Mouse (Mus musculus) CH12.LX (cell line): ENCODE measurements around the gene Gm15155. TPM values are rescaled to one million over a fixed set of nuclear protein-coding genes. Genes with fewer than 3 reads are reported as not detected.

Experiments
- DNase-seq: peaks from one replicate; pipeline ENCODE4 v3.0.0-alpha.2; 2013; ENCODE audit errors: extremely low read depth
- H3K27ac ChIP-seq: 2 replicates; pipeline ENCODE4 v1.5.1; 2012; ENCODE audit warnings: low read depth, mild to moderate bottlenecking, control low read depth, moderate library complexity; ENCODE audit not compliant: insufficient read depth
- H3K27me3 ChIP-seq: replicated peaks from 2 replicates; pipeline ENCODE3; 2012; ENCODE audit warnings: inconsistent platforms
- H3K36me3 ChIP-seq, 2 experiments: replicated peaks in 1 of 2; 2 replicates each; pipeline versions ENCODE3 to v1.6.1; 2012; ENCODE audit warnings: inconsistent platforms in 1 of 2, low read length in 1 of 2, mild to moderate bottlenecking in 1 of 2, mixed read lengths in 1 of 2, moderate library complexity in 1 of 2; ENCODE audit not compliant: control insufficient read depth in 1 of 2, insufficient read depth in 1 of 2
- H3K4me1 ChIP-seq, 2 experiments: 2 replicates each; pipeline ENCODE4 v1.6.1; 2012; ENCODE audit warnings: inconsistent platforms in 1 of 2, moderate library complexity in 1 of 2; ENCODE audit not compliant: insufficient read depth in 2 of 2, control insufficient read depth in 1 of 2
- H3K4me2 ChIP-seq: 2 replicates; pipeline ENCODE4 v1.6.1; 2012; ENCODE audit warnings: low read depth, mild to moderate bottlenecking, control low read depth; ENCODE audit not compliant: poor library complexity, insufficient read depth, severe bottlenecking
- H3K4me3 ChIP-seq, 3 experiments: fragments of 150-350 bp in 1 of 3; sonication (generic) in 1 of 3; replicated peaks in 1 of 3; 2 replicates each; pipeline versions ENCODE3 to v1.5.1; 2011 to 2012; ENCODE audit warnings: low read depth in 2 of 3, low read length in 2 of 3, mild to moderate bottlenecking in 2 of 3, moderate library complexity in 2 of 3, control low read depth in 1 of 3, improper control_type of control experiment in 1 of 3, inconsistent platforms in 1 of 3, mixed read lengths in 1 of 3; ENCODE audit not compliant: poor library complexity in 1 of 3
- H3K79me2 ChIP-seq: replicated peaks from 2 replicates; pipeline ENCODE4 v1.6.1; 2012; ENCODE audit warnings: mild to moderate bottlenecking, moderate library complexity; ENCODE audit not compliant: control insufficient read depth, poor library complexity, insufficient read depth, severe bottlenecking; ENCODE audit errors: extremely low read depth
- H3K9ac ChIP-seq: 2 replicates; pipeline ENCODE4 v1.6.1; 2012; ENCODE audit warnings: low read depth, mild to moderate bottlenecking, control low read depth, moderate library complexity; ENCODE audit not compliant: insufficient read depth
- H3K9me3 ChIP-seq: replicated peaks from 2 replicates; pipeline ENCODE3; 2012; ENCODE audit warnings: low read length, inconsistent platforms, mixed read lengths
- BHLHE40 ChIP-seq: IDR thresholded peaks from 2 replicates; pipeline ENCODE4 v1.6.1; 2011; ENCODE audit warnings: mild to moderate bottlenecking, low read depth, low read length, improper control_type of control experiment
- E2F4 ChIP-seq: IDR thresholded peaks from 2 replicates; pipeline ENCODE4 v1.6.1; 2011; ENCODE audit warnings: low read depth, low read length, improper control_type of control experiment; ENCODE audit not compliant: insufficient replicate concordance
- EP300 ChIP-seq: IDR thresholded peaks from 2 replicates; pipeline ENCODE4 v1.6.1; 2011; ENCODE audit warnings: low read length, improper control_type of control experiment
- ETS1 ChIP-seq: conservative IDR thresholded peaks from 2 replicates; pipeline ENCODE4 v1.6.1; 2012; ENCODE audit warnings: low read depth, mild to moderate bottlenecking, inconsistent platforms, low read length, improper control_type of control experiment, moderate library complexity
- HCFC1 ChIP-seq: IDR thresholded peaks from 2 replicates; pipeline ENCODE4 v1.6.1; 2012; ENCODE audit warnings: low read depth, mild to moderate bottlenecking, inconsistent platforms, low read length, improper control_type of control experiment
- IRF4 ChIP-seq: IDR thresholded peaks from 2 replicates; pipeline ENCODE4 v1.6.1; 2014; ENCODE audit warnings: low read depth, mild to moderate bottlenecking, inconsistent platforms, low read length, improper control_type of control experiment
- JUN ChIP-seq: IDR thresholded peaks from 2 replicates; pipeline ENCODE4 v1.6.1; 2011; ENCODE audit warnings: low read depth, mild to moderate bottlenecking, low read length, improper control_type of control experiment, moderate library complexity; ENCODE audit not compliant: insufficient read depth
- MEF2A ChIP-seq: IDR thresholded peaks from 2 replicates; pipeline ENCODE4 v1.6.1; 2014; ENCODE audit warnings: low read depth, mild to moderate bottlenecking, inconsistent platforms, low read length, improper control_type of control experiment, borderline replicate concordance
- MXI1 ChIP-seq: IDR thresholded peaks from 2 replicates; pipeline ENCODE4 v1.6.1; 2011; ENCODE audit warnings: mild to moderate bottlenecking, low read depth, low read length, improper control_type of control experiment
- MYC ChIP-seq: IDR thresholded peaks from 2 replicates; pipeline ENCODE4 v1.6.1; 2011; ENCODE audit warnings: low read depth, mild to moderate bottlenecking, improper control_type of control experiment, low read length
- UBTF ChIP-seq: IDR thresholded peaks from 2 replicates; pipeline ENCODE4 v1.6.1; 2012; ENCODE audit warnings: low read depth, mild to moderate bottlenecking, inconsistent platforms, low read length, improper control_type of control experiment, moderate library complexity
- USF2 ChIP-seq: conservative IDR thresholded peaks from 2 replicates; pipeline ENCODE4 v1.6.1; 2011; ENCODE audit warnings: low read depth, low read length, improper control_type of control experiment
- ZMIZ1 ChIP-seq: IDR thresholded peaks from 2 replicates; pipeline ENCODE4 v1.6.1; 2012; ENCODE audit warnings: low read depth, mild to moderate bottlenecking, inconsistent platforms, low read length, improper control_type of control experiment
- ZNF384 ChIP-seq: IDR thresholded peaks from 2 replicates; pipeline ENCODE4 v1.6.1; 2012; ENCODE audit warnings: low read depth, low read length, improper control_type of control experiment, inconsistent platforms
- dilution Hi-C: fragments of 300-500 bp; cut with MboI; formaldehyde crosslinking; loops from 2 replicates; pipeline ENCODE4 v1.14.3; 2020; ENCODE audit warnings: low sequenced_read_pairs; ENCODE audit not compliant: extremely low pct_unique_long_range_greater_than_20kb, extremely low pct_ligation_motif_present
- in situ Hi-C: fragments of 300-500 bp; cut with MboI; formaldehyde crosslinking; loops from 3 replicates; pipeline ENCODE4 v1.14.3; 2019; ENCODE audit warnings: low sequenced_read_pairs, low pct_ligation_motif_present, low pct_unique_long_range_greater_than_20kb, mixed read lengths
- polyA plus RNA-seq: library from polyadenylated mRNA; unstranded; fragments of >175 nt; gene quantifications from 2 replicates; pipeline ENCODE4 v1.2.1, GENCODE M21; 2012; ENCODE audit warnings: low read depth; ENCODE audit not compliant: insufficient read length
- total RNA-seq, 2 experiments: library from RNA; depleted of rRNA; stranded (reverse); fragments of 300-350 nt in 1 of 2; fragments of >200 nt in 1 of 2; gene quantifications; 2 replicates each; pipeline ENCODE4 v1.2.3; 2012 to 2014

Gene Gm15155
- total and polyA plus RNA-seq, 3 experiments = not detected

GRCm38 (mm10) chrX:155584586-155584985 is 40.0 kb upstream of the Gm15155 start:
- in situ Hi-C loops (no loop called here), dilution Hi-C loops (no loop called here)
- Histone ChIP-seq H3K9me3 (no peaks in the 10 kb centered on the region), H3K9ac (no peak overlapping the region), H3K79me2 (no peaks in the 10 kb centered on the region), H3K4me1 (peaks cover 0 to 12% of the 10 kb centered on the region in 2 experiments; a peak in 2 of 4 replicates), H3K4me3 (no peak overlapping the region), H3K27me3 (no peaks in the 10 kb centered on the region), H3K36me3 (no peaks in the 10 kb centered on the region), H3K4me2 (no peak overlapping the region), H3K27ac (no peak overlapping the region)
- peak; percentile 29 for DNase-seq
- TF ChIP-seq MXI1 (no peak), EP300 (peak; percentile 54), USF2 (no peak), MEF2A (peak; percentile 80), UBTF (no peak), HCFC1 (no peak), E2F4 (no peak), JUN (0 out of 2 replicates have a peak, but pooled peaks have one; percentile 21), ETS1 (peak; percentile 22), BHLHE40 (peak; percentile 36; the same call in 1 of the 2 replicates), ZNF384 (peak; percentile 49; the same call in 1 of the 2 replicates)

- no peak for DNase-seq
- Histone ChIP-seq H3K9ac (no peak overlapping the region), H3K4me1 (no peaks in the 10 kb centered on the region), H3K9me3 (no peaks in the 10 kb centered on the region), H3K27ac (no peak overlapping the region), H3K4me3 (no peak overlapping the region), H3K27me3 (no peaks in the 10 kb centered on the region), H3K36me3 (no peaks in the 10 kb centered on the region), H3K4me2 (no peak overlapping the region), H3K79me2 (no peaks in the 10 kb centered on the region)
- TF ChIP-seq MYC = no peak
- TF ChIP-seq ZMIZ1 = no peak
- no peak for TF ChIP-seq BHLHE40
- TF ChIP-seq IRF4 = no peak
- dilution Hi-C loops = no loop called here
- in situ Hi-C loops = no loop called here
These were observed 33.1 kb upstream of the Gm15155 start for GRCm38 (mm10) chrX:155591490-155591889.
